Mouse (Mus musculus) forelimb bud, embryonic 11.5 days (tissue): ENCODE data around the gene Olfr790.

Experiments
- DNase-seq: peaks from one replicate; pipeline ENCODE4 v3.0.0-alpha.2; 2012; ENCODE audit warnings: low read depth, low spot score

The Olfr790 gene

DNA sequence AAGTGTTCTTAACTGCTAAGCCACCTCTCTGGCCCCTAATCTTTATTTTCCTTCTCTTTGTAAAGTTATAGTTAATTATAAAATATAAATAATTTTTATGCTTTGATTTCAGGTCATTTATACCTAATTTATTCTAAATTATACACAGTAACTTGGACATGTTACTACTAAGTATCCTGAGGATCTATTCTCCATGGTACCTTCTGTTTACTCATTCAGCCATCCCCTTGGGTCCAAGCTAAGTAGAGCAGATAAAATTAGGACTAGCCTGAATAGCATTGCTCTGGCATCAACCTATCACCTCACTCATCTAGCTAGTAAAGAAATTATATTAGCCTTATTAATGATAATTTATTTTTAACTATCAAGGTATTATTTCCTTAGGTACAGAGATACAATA, at the start of gene Olfr790:
Olfr790 (plus strand) TSS at position 301 of the 400 bp plus-strand sequence.
- no peak for DNase-seq

DNA sequence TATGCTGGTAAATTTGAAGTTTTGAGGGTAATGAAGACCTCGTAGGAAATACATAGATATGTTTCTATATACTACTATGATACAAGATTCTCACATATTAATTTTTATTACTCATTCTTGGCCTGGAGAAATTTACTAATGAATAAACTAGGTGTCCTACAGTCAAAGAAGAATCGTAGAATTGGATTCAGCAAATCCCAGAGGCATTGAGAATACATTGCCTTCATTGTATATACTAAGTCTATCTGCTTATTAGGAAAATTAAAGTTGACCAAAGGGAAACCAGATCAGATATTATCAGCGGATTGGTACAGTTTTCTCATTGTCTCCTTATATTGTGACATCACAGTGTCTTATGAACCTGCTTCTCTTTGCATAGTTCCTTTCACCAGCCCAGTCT, 36.7 kb upstream of the Olfr790 start, which contains the start of gene Olfr787:
Olfr787 (plus strand) TSS at position 301 of the 400 bp plus-strand sequence.
- no peak for DNase-seq

DNA sequence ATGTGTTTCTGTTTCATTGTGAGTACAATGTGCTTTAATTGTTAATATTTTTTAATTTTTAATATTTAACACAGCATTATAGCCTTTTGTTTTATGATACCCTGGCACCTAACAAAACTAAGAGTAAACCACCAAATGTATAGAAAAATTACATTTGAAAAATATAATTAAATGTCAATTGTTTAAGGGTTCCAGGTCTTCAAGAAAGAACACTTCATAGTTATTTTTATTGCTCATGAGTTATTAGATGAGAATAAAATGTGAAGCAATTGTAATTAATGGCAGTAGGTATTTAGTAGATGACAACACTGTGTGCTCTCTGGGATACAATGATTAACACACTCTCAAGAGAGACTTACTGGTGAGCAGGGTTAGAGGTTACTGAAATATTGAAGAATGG, 27.6 kb upstream of the Olfr790 start, which contains the start of gene Olfr788:
Olfr788 (plus strand) TSS at position 301 of the 400 bp plus-strand sequence.
- no peak for DNase-seq

DNA sequence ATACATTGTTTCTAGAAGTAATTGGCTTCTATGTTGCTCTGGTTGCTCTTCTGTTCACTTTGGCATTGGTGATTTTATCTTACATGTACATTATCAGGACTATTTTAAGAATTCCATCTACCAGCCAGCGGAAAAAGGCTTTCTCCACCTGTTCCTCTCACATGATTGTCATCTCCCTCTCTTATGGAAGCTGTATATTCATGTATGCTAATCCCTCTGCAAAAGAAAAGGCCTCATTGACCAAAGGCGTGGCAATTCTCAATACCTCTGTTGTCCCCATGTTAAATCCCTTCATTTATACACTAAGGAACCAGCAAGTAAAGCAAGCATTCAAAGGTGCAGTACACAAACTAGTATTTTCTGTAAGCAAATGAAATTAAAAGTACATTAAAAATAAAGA, 25.0 kb upstream of the Olfr790 start:
- no peak for DNase-seq

DNA sequence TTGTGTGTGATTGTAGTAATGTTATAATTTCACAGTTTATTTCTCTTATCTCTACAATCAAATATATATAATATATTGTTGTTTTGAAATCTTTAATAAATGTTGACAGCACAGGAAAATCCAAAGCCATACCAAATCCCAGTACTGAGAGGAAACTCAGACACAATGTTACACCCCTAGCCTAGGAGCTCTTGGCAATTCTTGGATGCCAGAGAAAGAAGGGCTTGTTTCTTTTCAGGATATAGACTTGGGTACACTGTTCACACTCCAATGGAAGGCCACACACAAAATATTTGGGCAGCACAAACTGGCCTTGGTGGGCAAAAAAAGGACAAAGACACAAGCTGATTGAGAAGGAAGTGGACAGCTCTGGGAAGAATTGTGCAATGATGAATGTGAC, 24.6 kb upstream of the Olfr790 start:
- no peak for DNase-seq

DNA sequence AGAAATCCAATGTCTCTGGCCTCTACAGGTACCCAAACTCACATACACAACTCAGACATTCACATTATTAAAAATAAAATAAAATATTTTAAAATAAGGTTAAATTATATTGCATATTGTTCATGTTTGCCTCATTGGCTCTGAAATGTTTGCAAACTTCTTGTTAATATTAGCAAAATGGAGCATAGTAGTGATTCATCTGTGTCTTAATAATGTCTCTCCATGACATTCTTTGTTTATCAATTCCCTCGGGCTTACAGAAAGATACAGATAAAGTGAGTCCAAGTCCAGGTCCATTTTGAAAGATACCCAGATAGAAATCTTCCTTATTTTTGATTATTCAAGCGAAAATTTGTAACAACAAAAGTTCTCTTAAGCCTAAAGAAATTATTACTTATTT, 13.8 kb upstream of the Olfr790 start, which contains the start of gene Olfr789:
Olfr789 (plus strand) TSS at position 301 of the 400 bp plus-strand sequence.
- no peak for DNase-seq

DNA sequence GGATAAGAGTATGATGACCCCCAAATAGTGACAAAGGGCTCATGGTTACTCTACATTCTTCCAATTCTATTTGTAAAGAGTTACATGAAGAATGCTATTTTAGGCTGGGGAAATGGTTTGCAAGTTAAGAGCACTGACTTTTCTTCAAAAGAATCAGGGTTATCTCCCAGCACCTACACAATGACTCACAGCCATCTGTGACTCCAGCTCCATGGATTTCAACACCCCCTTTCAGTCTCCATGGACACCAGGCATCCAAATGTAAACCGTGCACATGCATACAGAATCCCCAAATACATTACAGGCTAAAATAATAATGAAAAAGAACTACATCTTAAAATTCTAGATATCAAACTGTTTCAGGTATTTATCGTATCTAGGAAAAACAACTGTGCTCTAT, 8.2 kb upstream of the Olfr790 start:
- no peak for DNase-seq

DNA sequence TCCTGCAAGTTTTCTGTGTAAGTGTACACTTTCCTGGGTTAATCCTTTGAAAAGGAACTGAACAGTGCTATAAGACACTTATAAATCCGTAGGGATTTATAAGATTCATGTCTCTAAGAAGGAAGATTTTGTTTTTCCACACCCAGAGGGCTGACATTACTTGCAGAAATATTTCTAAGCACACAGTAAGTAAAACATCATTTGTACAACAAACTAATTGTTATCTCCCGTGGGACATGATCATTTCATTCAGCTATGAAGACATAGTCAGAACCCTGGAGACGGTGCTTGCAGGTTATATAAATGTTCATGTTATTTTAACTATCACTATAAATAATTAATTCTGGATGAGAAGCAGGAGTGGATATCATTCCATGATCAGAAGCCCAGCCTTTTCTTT, 23.2 kb downstream of the Olfr790 start, which contains the start of gene Olfr791:
Olfr791 (plus strand) TSS at position 301 of the 400 bp plus-strand sequence.
- no peak for DNase-seq

DNA sequence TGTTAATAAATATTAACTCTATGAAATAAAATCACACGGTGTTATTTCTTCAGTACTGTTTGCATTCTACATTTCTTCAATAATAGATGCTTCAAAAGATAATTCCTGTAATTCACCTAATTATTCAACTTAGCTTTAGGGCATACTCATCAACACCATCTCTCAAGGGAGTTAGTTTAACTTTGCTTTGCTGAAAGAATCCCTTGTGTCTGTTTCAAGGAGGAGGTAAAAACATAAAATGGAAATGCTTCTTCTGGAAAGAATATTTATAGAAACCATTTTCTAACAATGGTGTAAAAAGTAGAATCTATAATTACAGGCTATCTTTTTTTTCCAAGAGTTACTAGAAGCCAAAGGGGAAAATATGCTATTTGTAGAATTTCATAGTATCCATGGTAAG, 40.6 kb downstream of the Olfr790 start, which contains the start of gene Olfr792:
Olfr792 (plus strand) TSS at position 301 of the 400 bp plus-strand sequence.
- no peak for DNase-seq

DNA sequence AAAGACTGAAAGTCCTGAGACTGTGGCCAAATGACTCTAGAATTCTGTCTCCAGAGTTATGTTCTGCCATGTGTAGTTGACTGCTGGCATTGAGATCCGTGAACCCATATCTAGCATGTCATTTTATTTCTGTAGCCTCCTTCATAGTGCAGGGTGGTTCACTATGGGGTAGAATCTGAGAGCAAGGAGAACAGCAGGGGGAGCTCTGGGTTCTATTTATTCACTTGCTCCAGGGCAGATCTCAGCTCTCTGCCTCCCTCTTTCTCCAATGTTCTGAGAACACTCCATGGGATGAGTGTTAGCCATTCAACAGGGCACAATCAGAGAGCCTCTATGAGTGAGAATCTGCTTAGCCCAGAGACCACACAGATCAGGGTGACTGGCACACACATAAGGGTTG, 51.1 kb downstream of the Olfr790 start:
- DNase-seq, result peak; percentile 0
